Mouse (Mus musculus): ENCODE results near the gene Defb42. TPM values are rescaled to one million over a fixed set of nuclear protein-coding genes. Genes with fewer than 3 reads are reported as not detected.

The Defb42 gene
- not detected in 4 replicates for total RNA-seq (2023; ENCODE audit: inconsistent age)

DNA sequence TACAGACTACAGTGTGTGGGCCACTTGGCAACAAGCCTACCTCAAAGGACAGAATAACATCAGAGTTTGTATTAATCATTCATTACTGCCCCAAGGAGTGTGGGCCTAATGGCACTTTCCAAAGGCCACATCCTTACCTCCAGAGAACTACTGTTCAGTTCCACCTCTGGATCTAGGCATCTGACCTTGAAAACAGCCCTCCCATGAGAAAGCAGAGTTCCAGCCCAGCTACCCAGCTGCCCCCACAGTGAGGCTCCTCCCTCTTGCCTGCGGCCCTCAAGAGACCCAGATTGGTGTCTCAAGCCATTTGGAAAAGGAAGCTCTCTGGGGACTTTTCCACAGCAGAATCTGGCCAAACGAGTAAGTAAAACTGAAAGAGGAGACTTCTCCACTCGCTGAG lies at the start of gene Defb42:
Gene Defb42, plus strand, starts transcription at position 301 of the 400 bp plus-strand sequence.

DNA sequence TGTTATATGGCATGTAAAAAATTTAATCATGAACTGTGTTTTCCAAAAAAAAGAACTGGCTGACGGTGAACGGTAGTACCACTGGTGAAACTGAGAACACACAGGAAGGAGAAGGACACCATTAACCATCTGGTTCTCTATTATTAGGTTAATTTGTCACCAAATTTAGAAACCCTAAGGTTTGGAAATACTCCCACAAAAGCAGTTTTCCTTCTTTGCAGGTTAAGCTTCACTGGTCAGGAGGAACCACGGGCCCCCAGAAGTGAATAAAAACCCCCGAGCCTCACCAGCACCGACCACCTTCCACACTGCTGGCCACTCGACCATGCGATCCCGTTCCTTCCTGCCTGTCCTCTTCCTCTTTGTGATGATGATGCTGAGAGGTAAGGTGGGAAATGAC lies 49.0 kb upstream of the Defb42 start, which contains the start of gene Defb47:
Gene Defb47, plus strand, starts transcription at position 301 of the 400 bp plus-strand sequence.

DNA sequence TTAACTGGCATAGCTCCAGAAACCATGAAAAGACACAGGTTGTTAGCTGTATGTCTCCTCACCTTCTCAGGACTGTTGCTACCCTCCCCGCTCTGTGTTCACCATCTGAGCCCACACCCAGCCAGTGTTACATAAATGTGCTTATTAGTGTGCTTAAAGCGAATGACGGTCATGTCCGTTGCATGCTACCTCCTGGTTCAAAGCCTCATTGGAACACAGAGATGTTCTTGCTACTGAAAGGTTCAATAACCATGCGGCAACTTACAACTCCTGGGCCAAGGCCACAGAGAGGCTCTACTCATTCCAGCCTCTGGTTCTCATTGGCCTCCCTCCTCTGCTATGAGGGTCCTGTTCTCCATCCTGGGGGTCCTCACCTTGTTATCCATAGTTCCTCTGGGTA lies 35.3 kb upstream of the Defb42 start, which contains the start of gene Defb43:
Gene Defb43, plus strand, starts transcription at position 301 of the 400 bp plus-strand sequence.

DNA sequence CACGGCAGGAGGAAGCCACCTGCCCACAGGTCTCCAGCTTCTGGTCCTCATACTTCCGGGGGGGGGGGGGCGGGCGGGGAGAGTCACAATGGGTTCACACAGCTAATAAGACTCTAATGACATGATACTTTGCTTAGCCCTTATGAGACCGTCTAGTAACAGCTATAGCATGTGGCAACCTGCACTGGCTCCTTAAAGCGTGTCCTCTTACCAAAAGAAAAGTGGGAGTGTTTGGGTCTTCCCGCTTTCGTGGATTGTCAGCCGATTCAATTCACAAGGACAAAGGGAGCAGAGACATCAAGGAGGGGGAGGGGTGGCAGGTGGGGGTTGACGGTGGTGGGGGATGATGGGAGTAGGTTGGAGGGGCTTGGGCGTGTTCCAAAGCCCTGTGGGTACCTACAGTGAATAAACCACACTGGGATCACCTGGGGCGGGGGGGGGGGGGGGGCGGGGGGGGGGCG lies 3.1 kb downstream of the Defb42 start, which contains the start of gene Defb30:
Gene Defb30, minus strand, starts transcription at position 51 of the 461 bp plus-strand sequence.

Other genes starting within 250 kb of the Defb42 start
- gene Wdfy2, start 209.3 kb upstream of the Defb42 start, total RNA-seq (2023; ENCODE audit: inconsistent age), result 36.2 to 38.6 TPM (median 36.3 TPM) in 4 replicates
- not detected in 4 replicates for gene Defb48, start 62.5 kb upstream of the Defb42 start, total RNA-seq (2023; ENCODE audit: inconsistent age)
- not detected in 4 replicates for gene Defb47, start 48.9 kb upstream of the Defb42 start, total RNA-seq (2023; ENCODE audit: inconsistent age)
- not detected in 4 replicates for gene Defb43, start 35.2 kb upstream of the Defb42 start, total RNA-seq (2023; ENCODE audit: inconsistent age)
- gene Defb30, start 3.0 kb downstream of the Defb42 start, total RNA-seq (2023; ENCODE audit: inconsistent age), result not detected in 4 replicates